Mouse (Mus musculus) forebrain, postnatal 0 days (tissue): Measurements from ENCODE around the gene Fnip2. TPM values are rescaled to one million over a fixed set of nuclear protein-coding genes. Genes with fewer than 3 reads are reported as not detected.
"Not testable (repeated sequence)": the region's sequence is repeated elsewhere in the genome, so short reads cannot be mapped to it uniquely, and the experiment has no call there.

Experiments
- ATAC-seq: fragments of 200-750 bp; cut with Nextera tagmentation; 2 replicates; pipeline ENCODE4 v1.8.0; 2017; ENCODE audit warnings: mild to moderate bottlenecking, moderate library complexity
- DNase-seq: peaks from one replicate; pipeline ENCODE4 v3.0.0-alpha.2; 2015
- H3K27ac ChIP-seq: fragments of 300-500 bp; sonication (generic); 2 replicates; pipeline ENCODE4 v1.5.1; 2014; ENCODE audit warnings: low read depth, mild to moderate bottlenecking, antibody characterized with exemption, low read length, moderate library complexity, mixed read lengths
- H3K27me3 ChIP-seq: fragments of 300-500 bp; sonication (generic); 2 replicates; pipeline ENCODE4 v1.6.1; 2014; ENCODE audit warnings: mild to moderate bottlenecking, low read length, mixed read lengths; ENCODE audit not compliant: insufficient read depth
- H3K36me3 ChIP-seq: fragments of 300-500 bp; sonication (generic); 2 replicates; pipeline ENCODE4 v1.6.1; 2014; ENCODE audit warnings: mild to moderate bottlenecking, moderate library complexity; ENCODE audit not compliant: insufficient read depth
- H3K4me1 ChIP-seq: fragments of 300-500 bp; sonication (generic); 2 replicates; pipeline ENCODE4 v1.6.1; 2014; ENCODE audit warnings: antibody characterized with exemption; ENCODE audit not compliant: insufficient read depth
- H3K4me2 ChIP-seq: fragments of 300-500 bp; sonication (generic); 2 replicates; pipeline ENCODE4 v1.6.1; 2014; ENCODE audit warnings: low read depth, mild to moderate bottlenecking, moderate library complexity
- H3K4me3 ChIP-seq: fragments of 300-500 bp; sonication (generic); 2 replicates; pipeline ENCODE4 v1.5.1; 2014; ENCODE audit warnings: low read depth, low read length, mixed read lengths
- H3K9ac ChIP-seq: fragments of 300-500 bp; sonication (generic); 2 replicates; pipeline ENCODE4 v1.6.1; 2014; ENCODE audit warnings: mild to moderate bottlenecking
- H3K9me3 ChIP-seq: fragments of 300-500 bp; sonication (generic); 2 replicates; pipeline ENCODE4 v1.6.1; 2016; ENCODE audit warnings: low read length
- CTCF ChIP-seq: sonication (generic); IDR thresholded peaks from 2 replicates; pipeline ENCODE4 v1.5.1; 2016; ENCODE audit warnings: antibody characterized with exemption, control low read depth, low read depth
- WGBS: fragments of 180-500 bp; shearing (Covaris S2); extraction: QIAGEN DNeasy Blood & Tissue Kit; methylation state at CpG from one replicate; pipeline ENCODE4 v1.1.7; 2014; 5-methylcytosine and 5-hydroxymethylcytosine counted together
- polyA plus RNA-seq: library from polyadenylated mRNA; unstranded; fragments of >200 nt; fragmentation: Nextera tagmentation; extraction: Ambion mirVana; gene quantifications from 2 replicates; pipeline ENCODE4 v1.2.1, GENCODE M21; 2015
- total RNA-seq: library from RNA; depleted of rRNA; stranded (reverse); fragments of >200 nt; gene quantifications from 2 replicates; pipeline ENCODE4 v1.2.3, GENCODE M21; 2014

Fnip2 gene
- total and polyA plus RNA-seq, 2 experiments from 2014 or later: 5.1 to 37.7 TPM

DNA sequence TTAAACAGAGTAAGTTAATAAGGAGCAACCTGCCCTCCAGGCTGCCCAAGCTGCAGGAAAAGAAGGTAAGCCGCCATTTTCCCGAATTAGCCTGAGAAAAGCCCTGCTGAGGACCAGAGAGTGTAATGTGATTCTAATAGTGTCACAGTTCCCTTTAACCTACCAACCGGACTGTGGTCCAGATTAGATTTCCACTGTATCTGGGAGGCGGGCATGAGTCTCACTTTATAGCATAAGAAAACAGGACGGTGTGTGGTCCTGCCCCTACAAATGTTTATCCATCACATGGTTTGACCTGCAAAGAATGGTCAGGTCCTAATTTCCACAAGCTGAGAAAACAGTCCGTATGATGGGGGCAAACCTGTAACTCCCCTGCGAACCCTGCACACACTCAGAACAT is 118.2 kb downstream of the Fnip2 start:
- H3K9ac ChIP-seq: no peak overlapping the region
- no peaks in the 10 kb centered on the region for H3K9me3 ChIP-seq
- no peak for DNase-seq
- no peak for ATAC-seq
- H3K36me3 ChIP-seq: no peaks in the 10 kb centered on the region
- H3K4me2 ChIP-seq: no peak overlapping the region
- 83% methylated on average over 7 of the region's 7 CpGs for WGBS
- H3K4me3 ChIP-seq: no peak overlapping the region
- no peaks in the 10 kb centered on the region for H3K27me3 ChIP-seq
- H3K27ac ChIP-seq: no peak overlapping the region
- no peak for TF ChIP-seq CTCF
- H3K4me1 ChIP-seq: no peaks in the 10 kb centered on the region

DNA sequence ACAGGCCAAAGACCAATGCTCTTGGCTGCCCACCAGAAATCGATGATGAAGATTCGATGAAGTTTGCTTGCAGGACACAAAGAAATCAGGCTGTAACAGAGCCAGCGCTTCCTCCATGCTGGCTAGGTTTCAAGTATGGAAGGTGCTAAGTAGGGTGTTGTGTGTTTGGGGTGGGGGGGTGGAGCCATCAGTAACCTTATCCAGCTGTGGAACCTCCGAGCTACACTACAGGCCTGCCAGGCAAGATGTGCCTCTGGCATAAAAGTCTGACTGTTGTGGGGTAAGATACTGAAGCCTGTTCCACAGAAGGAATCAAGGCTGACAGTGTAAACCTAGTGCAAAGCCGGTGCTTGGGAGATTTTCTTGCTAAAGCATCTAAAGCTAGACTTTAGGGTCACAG is 119.2 kb downstream of the Fnip2 start:
- ATAC-seq: no peak
- no peak for TF ChIP-seq CTCF

DNA sequence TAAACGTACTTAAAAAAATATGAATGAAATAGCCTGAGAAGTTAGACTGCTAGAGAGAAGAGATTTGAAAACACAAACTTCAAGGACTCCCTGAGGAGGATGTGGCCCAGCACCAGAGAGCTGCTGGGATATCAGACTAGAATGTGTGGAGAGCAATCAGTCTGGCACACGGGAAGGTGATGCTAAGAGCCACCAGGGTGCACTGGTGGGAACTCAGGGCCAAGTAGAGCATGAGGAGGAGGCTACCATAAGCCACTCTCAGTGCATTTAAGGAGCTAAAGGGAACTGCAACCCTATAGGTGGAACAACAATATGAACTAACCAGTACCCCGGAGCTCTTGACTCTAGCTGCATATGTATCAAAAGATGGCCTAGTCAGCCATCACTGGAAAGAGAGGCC is 120.9 kb downstream of the Fnip2 start:
- H3K9ac ChIP-seq, H3K4me3 ChIP-seq, ATAC-seq, H3K4me1 ChIP-seq, H3K9me3 ChIP-seq, H3K4me2 ChIP-seq, H3K27ac ChIP-seq, H3K36me3 ChIP-seq, H3K27me3 ChIP-seq, DNase-seq: not testable (repeated sequence)
- 84% methylated on average over 3 of the region's 3 CpGs for WGBS

More for the DNA sequence above, 119.2 kb downstream of the Fnip2 start:
- DNase-seq: no peak
- WGBS: 79% methylated on average over 5 of the region's 5 CpGs
- Histone ChIP-seq H3K27me3 (no peaks in the 10 kb centered on the region), H3K4me1 (no peaks in the 10 kb centered on the region), H3K9me3 (no peaks in the 10 kb centered on the region), H3K4me3 (no peak overlapping the region), H3K9ac (no peak overlapping the region), H3K27ac (no peak overlapping the region), H3K36me3 (no peaks in the 10 kb centered on the region), H3K4me2 (no peak overlapping the region)

DNA sequence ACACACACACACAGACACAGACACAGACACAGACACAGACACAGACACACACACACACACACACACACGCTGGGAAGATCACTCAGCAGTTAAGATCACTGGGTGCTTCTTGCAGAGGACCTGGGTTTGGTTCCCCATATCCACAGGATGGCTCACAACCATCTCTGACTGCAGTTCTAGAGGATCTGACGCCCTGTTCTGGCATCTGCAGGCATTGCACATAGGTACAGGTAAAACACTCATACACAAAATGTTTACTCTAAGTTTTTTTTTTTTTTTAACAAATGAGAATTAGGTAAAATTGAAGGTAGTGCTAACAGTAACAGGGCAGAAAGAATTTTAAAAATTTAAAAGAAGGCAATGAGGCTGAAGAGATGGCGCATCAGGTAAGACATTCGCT is 121.5 kb downstream of the Fnip2 start:
- no peak overlapping the region for H3K4me2 ChIP-seq
- H3K36me3 ChIP-seq: no peaks in the 10 kb centered on the region
- no peaks in the 10 kb centered on the region for H3K9me3 ChIP-seq
- DNase-seq (no peak), ATAC-seq (no peak)
- no peak overlapping the region for H3K27ac ChIP-seq
- H3K27me3 ChIP-seq: no peaks in the 10 kb centered on the region
- H3K4me1 ChIP-seq: no peaks in the 10 kb centered on the region
- no peak for TF ChIP-seq CTCF
- WGBS: 90% methylated on average over 4 of the region's 4 CpGs
- no peak overlapping the region for H3K9ac ChIP-seq
- H3K4me3 ChIP-seq: no peak overlapping the region

DNA sequence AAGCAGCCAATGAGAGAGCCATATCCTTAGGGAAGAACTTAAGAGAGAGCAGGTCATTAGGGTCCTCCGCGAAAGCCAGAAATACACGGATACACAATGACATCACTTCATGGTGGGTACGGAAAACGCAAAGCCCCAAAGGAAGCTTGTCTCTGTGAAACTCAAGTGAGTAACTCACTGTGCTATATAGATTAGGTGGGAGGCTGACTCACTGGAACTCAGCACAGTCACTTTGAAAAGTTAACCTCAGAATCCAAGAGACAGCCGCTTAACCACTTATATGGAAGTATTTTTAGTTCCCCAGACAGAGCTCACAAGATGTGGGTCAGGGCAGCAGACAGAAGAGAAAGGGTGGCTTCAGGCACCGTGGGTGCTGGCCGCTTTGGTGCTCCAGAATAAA is 122.6 kb downstream of the Fnip2 start:
- Histone ChIP-seq H3K27me3 (no peaks in the 10 kb centered on the region), H3K9ac (no peak overlapping the region), H3K36me3 (no peaks in the 10 kb centered on the region), H3K9me3 (no peaks in the 10 kb centered on the region), H3K27ac (no peak overlapping the region), H3K4me2 (no peak overlapping the region), H3K4me1 (no peaks in the 10 kb centered on the region), H3K4me3 (no peak overlapping the region)
- ATAC-seq (no peak), DNase-seq (no peak)
- no peak for TF ChIP-seq CTCF
- 77% methylated on average over 8 of the region's 8 CpGs for WGBS

DNA sequence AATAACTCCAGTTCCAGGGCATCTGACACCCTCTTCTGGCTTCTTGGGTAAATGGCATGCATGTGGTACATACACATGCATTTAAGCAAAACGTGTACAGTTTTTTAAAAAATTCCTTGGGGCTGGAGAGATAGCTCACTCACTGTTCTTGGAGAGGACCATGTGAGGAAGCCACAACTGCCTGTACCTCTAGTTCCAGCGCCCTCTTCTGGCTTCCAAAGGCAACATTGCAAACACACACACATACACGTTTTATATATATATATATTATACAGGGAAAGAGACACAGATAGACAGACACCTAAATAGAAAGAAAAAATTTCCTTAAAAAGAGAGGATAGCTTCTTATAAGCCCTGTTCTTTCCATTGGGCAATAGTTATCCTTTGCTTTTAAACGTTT is 123.7 kb downstream of the Fnip2 start:
- Histone ChIP-seq H3K9me3 (no peaks in the 10 kb centered on the region), H3K36me3 (no peaks in the 10 kb centered on the region), H3K27me3 (no peaks in the 10 kb centered on the region), H3K9ac (no peak overlapping the region), H3K4me1 (no peaks in the 10 kb centered on the region), H3K4me2 (no peak overlapping the region), H3K27ac (no peak overlapping the region), H3K4me3 (no peak overlapping the region)
- DNase-seq: no peak
- no peak for ATAC-seq
- no peak for TF ChIP-seq CTCF
- WGBS: 74% methylated on average over 4 of the region's 4 CpGs

DNA sequence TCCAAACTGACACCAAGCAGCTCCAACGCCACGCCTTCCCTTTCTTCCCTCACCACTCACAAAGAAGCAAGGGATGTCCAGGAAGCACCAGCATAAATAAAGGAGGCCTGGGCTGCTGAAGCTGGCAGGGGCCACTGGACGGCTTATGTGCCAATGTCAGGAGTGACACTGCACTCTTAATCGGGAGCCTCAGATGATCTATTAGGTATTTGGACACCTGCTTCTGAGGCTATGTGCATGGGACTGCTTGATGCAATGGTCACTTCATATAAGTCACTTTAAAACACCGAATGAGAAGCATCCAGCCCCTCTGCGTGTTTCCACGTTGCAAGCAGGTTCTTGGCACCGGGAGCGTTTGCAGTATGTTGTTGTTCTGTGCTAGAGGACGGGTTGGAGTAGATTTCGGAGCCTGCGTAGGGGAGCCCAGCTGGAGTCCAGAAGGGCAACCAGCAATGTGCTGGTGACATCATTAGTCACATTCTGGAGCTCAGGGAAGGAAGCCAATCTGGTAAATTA is 126.6 kb downstream of the Fnip2 start:
- no peaks in the 10 kb centered on the region for H3K36me3 ChIP-seq
- no peak for TF ChIP-seq CTCF
- no peaks in the 10 kb centered on the region for H3K27me3 ChIP-seq
- ATAC-seq (peak; percentile 94), DNase-seq (peak; percentile 81)
- peak overlapping the region; percentile 26; the same call in 1 of the 2 replicates for H3K4me2 ChIP-seq
- no peaks in the 10 kb centered on the region for H3K9me3 ChIP-seq
- H3K4me3 ChIP-seq: no peak overlapping the region
- H3K9ac ChIP-seq: no peak overlapping the region
- peak overlapping the region; percentile 48; the same call in 1 of the 2 replicates for H3K27ac ChIP-seq
- 34% methylated on average over 12 of the region's 12 CpGs for WGBS
- no peaks in the 10 kb centered on the region for H3K4me1 ChIP-seq

DNA sequence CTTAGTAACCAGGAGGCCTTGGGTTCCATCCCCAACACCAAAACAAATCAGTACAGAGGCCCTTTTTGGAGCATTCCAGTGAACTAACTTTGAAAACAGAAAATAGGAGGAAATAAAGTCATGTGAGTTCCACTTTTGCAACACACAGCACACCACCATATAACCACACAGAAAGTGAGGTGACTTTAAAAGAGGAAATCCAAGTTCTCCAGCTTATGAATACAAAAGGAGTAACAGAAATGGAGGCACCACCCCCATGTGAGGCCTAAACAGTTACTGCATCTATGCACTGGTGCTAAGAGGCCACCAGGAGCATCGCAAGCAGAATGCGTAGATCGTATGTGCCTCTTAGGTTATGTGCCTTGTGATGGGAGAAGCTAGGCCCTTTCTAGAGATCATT is 129.3 kb downstream of the Fnip2 start:
- Histone ChIP-seq H3K27ac (no peak overlapping the region), H3K36me3 (no peaks in the 10 kb centered on the region), H3K4me3 (no peak overlapping the region), H3K27me3 (no peaks in the 10 kb centered on the region), H3K9ac (no peak overlapping the region), H3K4me2 (no peak overlapping the region), H3K4me1 (no peaks in the 10 kb centered on the region), H3K9me3 (no peaks in the 10 kb centered on the region)
- DNase-seq (no peak), ATAC-seq (no peak)
- TF ChIP-seq CTCF: no peak
- over 99% methylated on average over 3 of the region's 3 CpGs for WGBS
